Mouse (Mus musculus) myocyte (in vitro differentiated cells): ENCODE measurements around the gene Gng4. TPM values are rescaled to one million over a fixed set of nuclear protein-coding genes. Genes with fewer than 3 reads are reported as not detected.

Experiments used
- H3K27me3 ChIP-seq: one replicate; pipeline ENCODE4 v1.6.1; 2011; ENCODE audit not compliant: control insufficient read depth, insufficient read depth, insufficient read length
- H3K36me3 ChIP-seq: one replicate; pipeline ENCODE4 v1.6.1; 2011; ENCODE audit not compliant: control insufficient read depth, insufficient read depth
- H3K4me2 ChIP-seq: one replicate; pipeline ENCODE4 v1.6.1; 2011; ENCODE audit warnings: low read depth, control low read depth
- H3K4me3 ChIP-seq: one replicate; pipeline ENCODE4 v1.5.1; 2011; ENCODE audit warnings: mild to moderate bottlenecking, control low read depth, moderate library complexity
- H3K79me2 ChIP-seq: one replicate; pipeline ENCODE4 v1.6.1; 2011; ENCODE audit not compliant: control insufficient read depth, insufficient read depth
- H3ac ChIP-seq: one replicate; pipeline ENCODE4 v1.6.1; 2011; ENCODE audit not compliant: control insufficient read depth, insufficient read length
- CEBPB ChIP-seq: IDR thresholded peaks from 2 replicates; pipeline ENCODE4 v1.6.1; 2011; ENCODE audit warnings: mild to moderate bottlenecking, moderate library complexity; ENCODE audit not compliant: poor library complexity, insufficient read depth, severe bottlenecking
- E2F4 ChIP-seq: IDR thresholded peaks from one replicate; pipeline ENCODE4 v1.6.1; 2011; ENCODE audit warnings: mild to moderate bottlenecking, control low read depth, moderate library complexity; ENCODE audit not compliant: insufficient read depth
- MAX ChIP-seq: IDR thresholded peaks from one replicate; pipeline ENCODE4 v1.6.1; 2011; ENCODE audit warnings: low read depth, mild to moderate bottlenecking, control low read depth
- MYOD1 ChIP-seq, 3 experiments: IDR thresholded peaks; one replicate each; pipeline ENCODE4 v1.6.1; 2011; ENCODE audit warnings: control low read depth in 2 of 3, low read depth in 2 of 3, mild to moderate bottlenecking in 2 of 3, moderate library complexity in 1 of 3; ENCODE audit not compliant: insufficient read length in 2 of 3, control insufficient read depth in 1 of 3
- MYOG ChIP-seq, 3 experiments: IDR thresholded peaks; one replicate each; pipeline ENCODE4 v1.6.1; 2011; ENCODE audit warnings: control low read depth in 2 of 3, low read depth in 2 of 3, mild to moderate bottlenecking in 2 of 3; ENCODE audit not compliant: insufficient read length in 2 of 3, control insufficient read depth in 1 of 3, insufficient read depth in 1 of 3
- POLR2A ChIP-seq: IDR thresholded peaks from one replicate; pipeline ENCODE4 v1.6.1; 2011; ENCODE audit warnings: low read depth, mild to moderate bottlenecking, control low read depth, moderate library complexity; ENCODE audit not compliant: insufficient read length
- POLR2AphosphoS2 ChIP-seq: IDR thresholded peaks from one replicate; pipeline ENCODE4 v1.6.1; 2011; ENCODE audit warnings: low read depth, control low read depth; ENCODE audit not compliant: insufficient read length
- REST ChIP-seq: IDR thresholded peaks from one replicate; pipeline ENCODE4 v1.6.1; 2011; ENCODE audit warnings: mild to moderate bottlenecking, control low read depth, moderate library complexity; ENCODE audit not compliant: insufficient read depth, insufficient read length
- SRF ChIP-seq: IDR thresholded peaks from one replicate; pipeline ENCODE4 v1.6.1; 2011; ENCODE audit warnings: low read depth; ENCODE audit not compliant: control insufficient read depth, insufficient read length
- TCF12 ChIP-seq: IDR thresholded peaks from one replicate; pipeline ENCODE4 v1.6.1; 2011; ENCODE audit warnings: mild to moderate bottlenecking, control low read depth; ENCODE audit not compliant: poor library complexity, insufficient read depth, severe bottlenecking
- TCF3 ChIP-seq: IDR thresholded peaks from one replicate; pipeline ENCODE4 v1.6.1; 2011; ENCODE audit warnings: low read depth, control low read depth; ENCODE audit not compliant: insufficient read length
- USF1 ChIP-seq: IDR thresholded peaks from one replicate; pipeline ENCODE4 v1.6.1; 2011; ENCODE audit warnings: low read depth, mild to moderate bottlenecking, control low read depth, moderate library complexity
- polyA plus RNA-seq: library from polyadenylated mRNA; unstranded; fragments of >200 nt; fragmentation: generic; extraction: Trizol; gene quantifications from one replicate; pipeline ENCODE4 v1.2.1, GENCODE M21; 2012; ENCODE audit warnings: missing spikeins

The Gng4 gene
- polyA plus RNA-seq, 1 experiment, result 0.56 TPM

GRCm38 (mm10) chr13:13777696-13778095 lies 6.2 kb upstream of the Gng4 start:
- H3ac ChIP-seq, result no peak overlapping the region
- no peak overlapping the region for H3K4me3 ChIP-seq
- no peaks in the 10 kb centered on the region for H3K27me3 ChIP-seq
- H3K79me2 ChIP-seq, result no peaks in the 10 kb centered on the region
- H3K36me3 ChIP-seq, result peaks cover 6% of the 10 kb centered on the region
- no peak overlapping the region for H3K4me2 ChIP-seq
- TF ChIP-seq TCF12, result no peak
- no peak for TF ChIP-seq MAX
- no peak for TF ChIP-seq POLR2AphosphoS2
- no peak for TF ChIP-seq TCF3
- TF ChIP-seq CEBPB, result no peak
- TF ChIP-seq USF1, result no peak
- TF ChIP-seq MYOG (IDR thresholded peaks at IDR 0.05; ENCODE audit: control insufficient read depth in 1 of 3, insufficient read depth in 1 of 3, insufficient read length in 2 of 3, low read depth in 2 of 3), result no peak
- TF ChIP-seq MYOD1 (IDR thresholded peaks at IDR 0.05; ENCODE audit: control insufficient read depth in 1 of 3, insufficient read length in 2 of 3, low read depth in 2 of 3), result no peak
- TF ChIP-seq E2F4, result no peak
- no peak for TF ChIP-seq POLR2A
- TF ChIP-seq REST, result no peak
- TF ChIP-seq SRF, result no peak

GRCm38 (mm10) chr13:13778837-13779458 lies 4.9 kb upstream of the Gng4 start:
- H3K27me3 ChIP-seq, result peaks cover under 1% of the 10 kb centered on the region
- H3K4me3 ChIP-seq, result no peak overlapping the region
- H3K4me2 ChIP-seq, result no peak overlapping the region
- no peaks in the 10 kb centered on the region for H3K79me2 ChIP-seq
- H3K36me3 ChIP-seq, result peaks cover 6% of the 10 kb centered on the region
- TF ChIP-seq POLR2A, result no peak
- H3ac ChIP-seq, result no peak overlapping the region

- Histone ChIP-seq H3K36me3 (peaks cover 6% of the 10 kb centered on the region), H3K79me2 (no peaks in the 10 kb centered on the region), H3K4me2 (no peak overlapping the region), H3K4me3 (no peak overlapping the region), H3ac (no peak overlapping the region), H3K27me3 (peaks cover 6% of the 10 kb centered on the region)
- no peak for TF ChIP-seq POLR2A
- no peak for TF ChIP-seq TCF12
- TF ChIP-seq CEBPB, result no peak
- no peak for TF ChIP-seq MYOD1 (IDR thresholded peaks at IDR 0.05; ENCODE audit: control insufficient read depth in 1 of 3, insufficient read length in 2 of 3, low read depth in 2 of 3)
- no peak for TF ChIP-seq E2F4
- TF ChIP-seq SRF, result no peak
- TF ChIP-seq MAX, result no peak
- TF ChIP-seq USF1, result no peak
- no peak for TF ChIP-seq MYOG (IDR thresholded peaks at IDR 0.05; ENCODE audit: control insufficient read depth in 1 of 3, insufficient read depth in 1 of 3, insufficient read length in 2 of 3, low read depth in 2 of 3)
- TF ChIP-seq POLR2AphosphoS2, result no peak
- TF ChIP-seq REST, result no peak
- no peak for TF ChIP-seq TCF3
Measured at GRCm38 (mm10) chr13:13780271-13780670, 3.6 kb upstream of the Gng4 start.

- Histone ChIP-seq H3K79me2 (no peaks in the 10 kb centered on the region), H3K4me2 (no peak overlapping the region), H3K4me3 (no peak overlapping the region), H3K27me3 (peaks cover 8% of the 10 kb centered on the region), H3ac (no peak overlapping the region), H3K36me3 (peaks cover 6% of the 10 kb centered on the region)
- TF ChIP-seq SRF, result no peak
- no peak for TF ChIP-seq MYOD1 (IDR thresholded peaks at IDR 0.05; ENCODE audit: control insufficient read depth in 1 of 3, insufficient read length in 2 of 3, low read depth in 2 of 3)
- TF ChIP-seq CEBPB, result no peak
Measured at GRCm38 (mm10) chr13:13781026-13781425, 2.8 kb upstream of the Gng4 start.

GRCm38 (mm10) chr13:13783296-13783695 lies 563 bp upstream of the Gng4 start:
- H3K27me3 ChIP-seq, result peaks cover 15% of the 10 kb centered on the region
- no peaks in the 10 kb centered on the region for H3K36me3 ChIP-seq
- H3K79me2 ChIP-seq, result no peaks in the 10 kb centered on the region
- peak; percentile 21 for TF ChIP-seq REST
- no peak for TF ChIP-seq SRF
- peak overlapping the region; percentile 13 for H3K4me3 ChIP-seq
- peak overlapping the region; percentile 79 for H3K4me2 ChIP-seq
- no peak overlapping the region for H3ac ChIP-seq

- H3K27me3 ChIP-seq, result peaks cover 15% of the 10 kb centered on the region
Measured at GRCm38 (mm10) chr13:13784420-13784936, 619 bp downstream of the Gng4 start.

More at GRCm38 (mm10) chr13:13784420-13784936, 619 bp downstream of the Gng4 start:
- Histone ChIP-seq H3ac (peak overlapping the region; percentile 16), H3K36me3 (no peaks in the 10 kb centered on the region), H3K4me3 (peak overlapping the region; percentile 13), H3K4me2 (peak overlapping the region; percentile 79), H3K79me2 (no peaks in the 10 kb centered on the region)
- TF ChIP-seq CEBPB (no peak), E2F4 (no peak), REST (no peak), TCF3 (no peak), USF1 (no peak), SRF (no peak), POLR2AphosphoS2 (no peak), TCF12 (no peak), POLR2A (no peak), MYOD1 (IDR thresholded peaks at IDR 0.05; ENCODE audit: control insufficient read depth in 1 of 3, insufficient read length in 2 of 3, low read depth in 2 of 3) (no peak), MAX (no peak), MYOG (IDR thresholded peaks at IDR 0.05; ENCODE audit: control insufficient read depth in 1 of 3, insufficient read depth in 1 of 3, insufficient read length in 2 of 3, low read depth in 2 of 3) (no peak)
